Mouse (Mus musculus) bone marrow, adult 2 months (tissue): ENCODE measurements around the gene Rnf31.

Experiments used
- CTCF ChIP-seq: fragments of 200-500 bp; IDR thresholded peaks from 2 replicates; pipeline ENCODE4 v1.5.1; 2011; ENCODE audit warnings: low read length, control low read depth; ENCODE audit not compliant: control insufficient read depth, insufficient read depth
- POLR2A ChIP-seq: fragments of 200-500 bp; IDR thresholded peaks from 2 replicates; pipeline ENCODE4 v1.6.1; 2011; ENCODE audit warnings: low read depth, mild to moderate bottlenecking, control low read depth, low read length, borderline replicate concordance; ENCODE audit not compliant: control insufficient read depth

DNA sequence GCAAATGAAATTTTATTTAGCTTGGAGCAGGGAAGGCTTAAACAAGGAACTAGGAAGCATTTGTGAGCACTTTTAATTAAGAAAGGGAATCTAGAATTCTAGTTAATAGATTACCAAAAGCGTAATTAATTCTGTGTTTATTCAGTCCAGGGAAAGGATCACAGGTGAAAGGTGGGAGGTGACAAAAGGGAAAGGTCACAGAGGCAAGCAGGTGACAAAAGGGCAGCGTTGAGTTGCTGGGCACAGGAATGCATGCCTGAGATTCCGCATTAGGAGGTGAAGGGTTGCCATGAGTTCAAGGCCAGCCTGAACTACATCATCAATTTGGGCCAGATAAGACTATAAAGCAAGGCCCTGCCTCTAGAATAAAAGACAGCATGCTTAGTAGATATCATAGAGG is 24.0 kb upstream of the Rnf31 start:
- TF ChIP-seq CTCF (no peak), POLR2A (no peak)
